Mouse (Mus musculus) hindbrain, embryonic 13.5 days (tissue): ENCODE data around the gene Agtr1a. TPM values are rescaled to one million over a fixed set of nuclear protein-coding genes. Genes with fewer than 3 reads are reported as not detected.

ENCODE experiments used
- ATAC-seq: fragments of 200-750 bp; cut with Nextera tagmentation; 2 replicates; pipeline ENCODE4 v1.8.0; 2017; ENCODE audit warnings: moderate TSS enrichment; ENCODE audit not compliant: low FRiP score
- H3K27ac ChIP-seq: fragments of 300-500 bp; sonication (generic); 2 replicates; pipeline ENCODE4 v1.5.1; 2015; ENCODE audit warnings: inconsistent platforms, mild to moderate bottlenecking, moderate library complexity
- H3K27me3 ChIP-seq: fragments of 300-500 bp; sonication (generic); 2 replicates; pipeline ENCODE4 v1.6.1; 2015; ENCODE audit warnings: mild to moderate bottlenecking, inconsistent platforms
- H3K36me3 ChIP-seq: fragments of 300-500 bp; sonication (generic); 2 replicates; pipeline ENCODE4 v1.6.1; 2015; ENCODE audit warnings: mild to moderate bottlenecking, inconsistent platforms
- H3K4me1 ChIP-seq: fragments of 300-500 bp; sonication (generic); replicated peaks from 2 replicates; pipeline ENCODE4 v1.6.1; 2015; ENCODE audit warnings: inconsistent platforms
- H3K4me2 ChIP-seq: fragments of 300-500 bp; sonication (generic); 2 replicates; pipeline ENCODE4 v1.6.1; 2015; ENCODE audit warnings: inconsistent platforms, mild to moderate bottlenecking, moderate library complexity
- H3K4me3 ChIP-seq: fragments of 300-500 bp; sonication (generic); 2 replicates; pipeline ENCODE4 v1.5.1; 2015; ENCODE audit warnings: mild to moderate bottlenecking, inconsistent platforms
- H3K9ac ChIP-seq: fragments of 300-500 bp; sonication (generic); 2 replicates; pipeline ENCODE4 v1.6.1; 2015; ENCODE audit warnings: mild to moderate bottlenecking, inconsistent platforms
- H3K9me3 ChIP-seq: fragments of 300-500 bp; sonication (generic); 2 replicates; pipeline ENCODE4 v1.6.1; 2016; ENCODE audit warnings: inconsistent platforms
- WGBS: fragments of 180-500 bp; shearing (Covaris S2); methylation state at CpG from one replicate; pipeline ENCODE4 v1.1.7; 2015; 5-methylcytosine and 5-hydroxymethylcytosine counted together
- polyA plus RNA-seq: library from polyadenylated mRNA; unstranded; fragments of >200 nt; fragmentation: Nextera tagmentation; extraction: Ambion mirVana; gene quantifications from 2 replicates; pipeline ENCODE4 v1.2.1, GENCODE M21; 2015

Gene Agtr1a
- 0.40 and 1.3 TPM in 2 replicates for polyA plus RNA-seq

GRCm38 (mm10) chr13:30336148-30336801 lies at the start of gene Agtr1a:
TSS of gene Agtr1a (plus strand) at chr13:30336441.
- H3K27ac ChIP-seq: no peak within 1 kb of the TSS
- peaks cover 12% of the 10 kb centered on the region for H3K4me1 ChIP-seq
- H3K4me2 ChIP-seq: peak within 1 kb of the TSS; percentile 98
- H3K27me3 ChIP-seq: peaks cover 12% of the 10 kb centered on the region; the same call in 1 of the 2 replicates
- H3K4me3 ChIP-seq: peak within 1 kb of the TSS; percentile 54
- 2% methylated on average over 33 of the region's 33 CpGs for WGBS
- H3K9ac ChIP-seq: peak within 1 kb of the TSS; percentile 70
- no peaks in the 10 kb centered on the region for H3K9me3 ChIP-seq
- peak; percentile 94 for ATAC-seq
- no peaks in the 10 kb centered on the region for H3K36me3 ChIP-seq

- Histone ChIP-seq H3K9me3 (no peaks in the 10 kb centered on the region), H3K9ac (no peak overlapping the region), H3K4me3 (no peak overlapping the region), H3K27me3 (no peaks in the 10 kb centered on the region), H3K36me3 (no peaks in the 10 kb centered on the region), H3K4me1 (no peaks in the 10 kb centered on the region), H3K27ac (no peak overlapping the region), H3K4me2 (no peak overlapping the region)
- WGBS: 79% methylated on average over 4 of the region's 4 CpGs
- no peak for ATAC-seq
Measured at GRCm38 (mm10) chr13:30310221-30310620, 26.0 kb upstream of the Agtr1a start.

GRCm38 (mm10) chr13:30324669-30325346 lies 11.4 kb upstream of the Agtr1a start:
- no peak overlapping the region for H3K9ac ChIP-seq
- WGBS: 86% methylated on average over 11 of the region's 11 CpGs
- no peak overlapping the region for H3K4me3 ChIP-seq
- H3K27ac ChIP-seq: no peak overlapping the region
- H3K36me3 ChIP-seq: no peaks in the 10 kb centered on the region
- H3K27me3 ChIP-seq: no peaks in the 10 kb centered on the region
- no peaks in the 10 kb centered on the region for H3K4me1 ChIP-seq
- H3K9me3 ChIP-seq: no peaks in the 10 kb centered on the region
- ATAC-seq: no peak
- H3K4me2 ChIP-seq: no peak overlapping the region

GRCm38 (mm10) chr13:30331061-30331460 lies 5.2 kb upstream of the Agtr1a start:
- no peak for ATAC-seq
- Histone ChIP-seq H3K4me1 (peaks cover 1% of the 10 kb centered on the region; the same call in 1 of the 2 replicates), H3K4me2 (no peak overlapping the region), H3K9me3 (no peaks in the 10 kb centered on the region), H3K9ac (no peak overlapping the region), H3K27ac (no peak overlapping the region), H3K4me3 (no peak overlapping the region), H3K27me3 (no peaks in the 10 kb centered on the region), H3K36me3 (no peaks in the 10 kb centered on the region)
- WGBS: 88% methylated on average over 5 of the region's 5 CpGs

- Histone ChIP-seq H3K27me3 (no peaks in the 10 kb centered on the region), H3K36me3 (no peaks in the 10 kb centered on the region), H3K4me1 (peaks cover 9% of the 10 kb centered on the region), H3K9ac (no peak overlapping the region), H3K9me3 (no peaks in the 10 kb centered on the region), H3K4me3 (no peak overlapping the region), H3K4me2 (no peak overlapping the region), H3K27ac (no peak overlapping the region)
- 80% methylated on average over 6 of the region's 6 CpGs for WGBS
- ATAC-seq: no peak
Measured at GRCm38 (mm10) chr13:30331851-30332250, 4.4 kb upstream of the Agtr1a start.

GRCm38 (mm10) chr13:30332581-30332980 lies 3.7 kb upstream of the Agtr1a start:
- Histone ChIP-seq H3K27me3 (peaks cover 4% of the 10 kb centered on the region; the same call in 1 of the 2 replicates), H3K4me2 (no peak overlapping the region), H3K9ac (no peak overlapping the region), H3K36me3 (no peaks in the 10 kb centered on the region), H3K4me3 (no peak overlapping the region), H3K27ac (no peak overlapping the region), H3K4me1 (peaks cover 12% of the 10 kb centered on the region), H3K9me3 (no peaks in the 10 kb centered on the region)
- no peak for ATAC-seq
- WGBS: 87% methylated on average over 5 of the region's 5 CpGs

GRCm38 (mm10) chr13:30334667-30335066 lies 1.6 kb upstream of the Agtr1a start:
- Histone ChIP-seq H3K36me3 (no peaks in the 10 kb centered on the region), H3K9me3 (no peaks in the 10 kb centered on the region), H3K4me2 (no peak overlapping the region), H3K4me3 (no peak overlapping the region), H3K4me1 (peaks cover 12% of the 10 kb centered on the region), H3K9ac (no peak overlapping the region), H3K27ac (no peak overlapping the region), H3K27me3 (peaks cover 12% of the 10 kb centered on the region; the same call in 1 of the 2 replicates)
- ATAC-seq: no peak
- 65% methylated on average over 3 of the region's 3 CpGs for WGBS

GRCm38 (mm10) chr13:30336913-30337312 lies 672 bp downstream of the Agtr1a start:
- H3K4me3 ChIP-seq: peak overlapping the region; percentile 54
- peaks cover 12% of the 10 kb centered on the region; the same call in 1 of the 2 replicates for H3K27me3 ChIP-seq
- H3K27ac ChIP-seq: no peak overlapping the region
- peak overlapping the region; percentile 98 for H3K4me2 ChIP-seq
- no peaks in the 10 kb centered on the region for H3K9me3 ChIP-seq
- H3K36me3 ChIP-seq: no peaks in the 10 kb centered on the region
- peaks cover 12% of the 10 kb centered on the region for H3K4me1 ChIP-seq
- no peak overlapping the region; the same call in 1 of the 2 replicates for H3K9ac ChIP-seq
- 28% methylated on average over 9 of the region's 9 CpGs for WGBS
- no peak for ATAC-seq

GRCm38 (mm10) chr13:30337646-30338045 lies 1.4 kb downstream of the Agtr1a start:
- WGBS: 87% methylated on average over 7 of the region's 7 CpGs
- no peak overlapping the region for H3K4me3 ChIP-seq
- peaks cover 12% of the 10 kb centered on the region for H3K4me1 ChIP-seq
- H3K36me3 ChIP-seq: no peaks in the 10 kb centered on the region
- no peaks in the 10 kb centered on the region for H3K9me3 ChIP-seq
- peaks cover 12% of the 10 kb centered on the region; the same call in 1 of the 2 replicates for H3K27me3 ChIP-seq
- H3K4me2 ChIP-seq: no peak overlapping the region
- ATAC-seq: no peak
- H3K9ac ChIP-seq: no peak overlapping the region
- no peak overlapping the region for H3K27ac ChIP-seq

- 90% methylated on average over 5 of the region's 5 CpGs for WGBS
- no peaks in the 10 kb centered on the region for H3K36me3 ChIP-seq
- no peak overlapping the region for H3K27ac ChIP-seq
- no peak overlapping the region for H3K4me2 ChIP-seq
- H3K9me3 ChIP-seq: no peaks in the 10 kb centered on the region
- no peak overlapping the region for H3K9ac ChIP-seq
- ATAC-seq: no peak
- no peak overlapping the region for H3K4me3 ChIP-seq
- H3K27me3 ChIP-seq: peaks cover 12% of the 10 kb centered on the region; the same call in 1 of the 2 replicates
- peaks cover 12% of the 10 kb centered on the region for H3K4me1 ChIP-seq
Measured at GRCm38 (mm10) chr13:30338576-30338975, 2.3 kb downstream of the Agtr1a start.

GRCm38 (mm10) chr13:30339927-30340326 lies 3.7 kb downstream of the Agtr1a start:
- H3K27ac ChIP-seq: no peak overlapping the region
- WGBS: 82% methylated on average over 8 of the region's 8 CpGs
- no peaks in the 10 kb centered on the region for H3K9me3 ChIP-seq
- H3K4me1 ChIP-seq: peaks cover 12% of the 10 kb centered on the region
- H3K27me3 ChIP-seq: peaks cover 12% of the 10 kb centered on the region; the same call in 1 of the 2 replicates
- ATAC-seq: no peak
- no peak overlapping the region for H3K4me2 ChIP-seq
- no peak overlapping the region for H3K4me3 ChIP-seq
- no peak overlapping the region for H3K9ac ChIP-seq
- H3K36me3 ChIP-seq: no peaks in the 10 kb centered on the region

- ATAC-seq: no peak
- no peak overlapping the region for H3K4me2 ChIP-seq
- WGBS: 76% methylated on average over 19 of the region's 19 CpGs
Measured at GRCm38 (mm10) chr13:30341987-30342898, 6.0 kb downstream of the Agtr1a start.

More at GRCm38 (mm10) chr13:30341987-30342898, 6.0 kb downstream of the Agtr1a start:
- Histone ChIP-seq H3K27ac (no peak overlapping the region), H3K9ac (no peak overlapping the region), H3K36me3 (no peaks in the 10 kb centered on the region), H3K27me3 (0 out of 2 replicates have a peak, but pooled peaks cover 9% of the 10 kb centered on the region), H3K9me3 (no peaks in the 10 kb centered on the region), H3K4me3 (no peak overlapping the region), H3K4me1 (no peaks in the 10 kb centered on the region)
